Mouse (Mus musculus) cortical plate, adult 2 months (tissue): ENCODE measurements around the gene Olfr1310.

Source experiments
- CTCF ChIP-seq: fragments of 200-500 bp; IDR thresholded peaks from 2 replicates; pipeline ENCODE4 v1.5.1; 2011; ENCODE audit warnings: mild to moderate bottlenecking, control low read depth, low read length; ENCODE audit not compliant: insufficient read depth; ENCODE audit errors: extremely low read depth
- POLR2A ChIP-seq: fragments of 200-500 bp; IDR thresholded peaks from 2 replicates; pipeline ENCODE4 v1.6.1; 2011; ENCODE audit warnings: mild to moderate bottlenecking, low read length, control low read depth; ENCODE audit not compliant: insufficient read depth; ENCODE audit errors: extremely low read depth

- no peak for TF ChIP-seq CTCF
- no peak for TF ChIP-seq POLR2A
These were observed 2.4 kb upstream of the Olfr1310 start for GRCm38 (mm10) chr2:112014900-112015299.
